Mouse (Mus musculus) forebrain, postnatal 0 days (tissue): ENCODE results near the gene Utp20. TPM values are rescaled to one million over a fixed set of nuclear protein-coding genes. Genes with fewer than 3 reads are reported as not detected.

Experiments used
- ATAC-seq: fragments of 200-750 bp; cut with Nextera tagmentation; 2 replicates; pipeline ENCODE4 v1.8.0; 2017; ENCODE audit warnings: mild to moderate bottlenecking, moderate library complexity
- DNase-seq: peaks from one replicate; pipeline ENCODE4 v3.0.0-alpha.2; 2015
- H3K27ac ChIP-seq: fragments of 300-500 bp; sonication (generic); 2 replicates; pipeline ENCODE4 v1.5.1; 2014; ENCODE audit warnings: low read depth, mild to moderate bottlenecking, antibody characterized with exemption, low read length, moderate library complexity, mixed read lengths
- H3K27me3 ChIP-seq: fragments of 300-500 bp; sonication (generic); 2 replicates; pipeline ENCODE4 v1.6.1; 2014; ENCODE audit warnings: mild to moderate bottlenecking, low read length, mixed read lengths; ENCODE audit not compliant: insufficient read depth
- H3K36me3 ChIP-seq: fragments of 300-500 bp; sonication (generic); 2 replicates; pipeline ENCODE4 v1.6.1; 2014; ENCODE audit warnings: mild to moderate bottlenecking, moderate library complexity; ENCODE audit not compliant: insufficient read depth
- H3K4me1 ChIP-seq: fragments of 300-500 bp; sonication (generic); 2 replicates; pipeline ENCODE4 v1.6.1; 2014; ENCODE audit warnings: antibody characterized with exemption; ENCODE audit not compliant: insufficient read depth
- H3K4me2 ChIP-seq: fragments of 300-500 bp; sonication (generic); 2 replicates; pipeline ENCODE4 v1.6.1; 2014; ENCODE audit warnings: low read depth, mild to moderate bottlenecking, moderate library complexity
- H3K4me3 ChIP-seq: fragments of 300-500 bp; sonication (generic); 2 replicates; pipeline ENCODE4 v1.5.1; 2014; ENCODE audit warnings: low read depth, low read length, mixed read lengths
- H3K9ac ChIP-seq: fragments of 300-500 bp; sonication (generic); 2 replicates; pipeline ENCODE4 v1.6.1; 2014; ENCODE audit warnings: mild to moderate bottlenecking
- H3K9me3 ChIP-seq: fragments of 300-500 bp; sonication (generic); 2 replicates; pipeline ENCODE4 v1.6.1; 2016; ENCODE audit warnings: low read length
- CTCF ChIP-seq: sonication (generic); IDR thresholded peaks from 2 replicates; pipeline ENCODE4 v1.5.1; 2016; ENCODE audit warnings: antibody characterized with exemption, control low read depth, low read depth
- WGBS: fragments of 180-500 bp; shearing (Covaris S2); extraction: QIAGEN DNeasy Blood & Tissue Kit; methylation state at CpG from one replicate; pipeline ENCODE4 v1.1.7; 2014; 5-methylcytosine and 5-hydroxymethylcytosine counted together
- polyA plus RNA-seq: library from polyadenylated mRNA; unstranded; fragments of >200 nt; fragmentation: Nextera tagmentation; extraction: Ambion mirVana; gene quantifications from 2 replicates; pipeline ENCODE4 v1.2.1, GENCODE M21; 2015
- total RNA-seq: library from RNA; depleted of rRNA; stranded (reverse); fragments of >200 nt; gene quantifications from 2 replicates; pipeline ENCODE4 v1.2.3, GENCODE M21; 2014

The Utp20 gene
- total and polyA plus RNA-seq, 2 experiments from 2014 or later, result 4.3 to 18.5 TPM

GRCm38 (mm10) chr10:88815256-88815655, 11.3 kb downstream of the Utp20 start:
- Histone ChIP-seq H3K9ac (no peak overlapping the region), H3K27me3 (no peaks in the 10 kb centered on the region), H3K36me3 (peaks cover 70% of the 10 kb centered on the region), H3K4me3 (no peak overlapping the region), H3K4me2 (no peak overlapping the region), H3K9me3 (no peaks in the 10 kb centered on the region), H3K4me1 (no peaks in the 10 kb centered on the region), H3K27ac (no peak overlapping the region)
- WGBS, result 97% methylated on average over 2 of the region's 2 CpGs
- TF ChIP-seq CTCF, result no peak
- DNase-seq (no peak), ATAC-seq (no peak)

GRCm38 (mm10) chr10:88811704-88812103, 14.9 kb downstream of the Utp20 start:
- no peaks in the 10 kb centered on the region for H3K27me3 ChIP-seq
- no peaks in the 10 kb centered on the region for H3K4me1 ChIP-seq
- no peaks in the 10 kb centered on the region for H3K9me3 ChIP-seq
- H3K9ac ChIP-seq, result no peak overlapping the region
- no peak overlapping the region for H3K4me3 ChIP-seq
- no peak overlapping the region for H3K27ac ChIP-seq
- DNase-seq (no peak), ATAC-seq (no peak)
- 97% methylated on average over 5 of the region's 5 CpGs for WGBS
- no peak overlapping the region for H3K4me2 ChIP-seq
- no peak for TF ChIP-seq CTCF
- peaks cover 78% of the 10 kb centered on the region for H3K36me3 ChIP-seq

GRCm38 (mm10) chr10:88802236-88802635, 24.4 kb downstream of the Utp20 start:
- Histone ChIP-seq H3K9me3 (no peaks in the 10 kb centered on the region), H3K4me2 (no peak overlapping the region), H3K36me3 (peaks cover 53% of the 10 kb centered on the region), H3K4me3 (no peak overlapping the region), H3K27me3 (no peaks in the 10 kb centered on the region), H3K9ac (no peak overlapping the region), H3K27ac (no peak overlapping the region), H3K4me1 (no peaks in the 10 kb centered on the region)
- no peak for TF ChIP-seq CTCF
- ATAC-seq (no peak), DNase-seq (no peak)
- WGBS, result 88% methylated on average over 3 of the region's 3 CpGs

- peaks cover 50% of the 10 kb centered on the region for H3K36me3 ChIP-seq
- ATAC-seq (no peak), DNase-seq (no peak)
- no peaks in the 10 kb centered on the region for H3K9me3 ChIP-seq
- 95% methylated on average over 7 of the region's 7 CpGs for WGBS
- no peaks in the 10 kb centered on the region for H3K4me1 ChIP-seq
- no peak overlapping the region for H3K4me3 ChIP-seq
- no peak overlapping the region for H3K4me2 ChIP-seq
- H3K27ac ChIP-seq, result no peak overlapping the region
- H3K9ac ChIP-seq, result no peak overlapping the region
- no peak for TF ChIP-seq CTCF
- H3K27me3 ChIP-seq, result no peaks in the 10 kb centered on the region
Observed at GRCm38 (mm10) chr10:88799381-88799780, 27.2 kb downstream of the Utp20 start.

GRCm38 (mm10) chr10:88797452-88797851, 29.2 kb downstream of the Utp20 start:
- Histone ChIP-seq H3K4me1 (no peaks in the 10 kb centered on the region), H3K36me3 (peaks cover 53% of the 10 kb centered on the region), H3K27ac (no peak overlapping the region), H3K9me3 (no peaks in the 10 kb centered on the region), H3K4me2 (no peak overlapping the region), H3K27me3 (no peaks in the 10 kb centered on the region), H3K9ac (no peak overlapping the region), H3K4me3 (no peak overlapping the region)
- DNase-seq (no peak), ATAC-seq (no peak)
- no peak for TF ChIP-seq CTCF

GRCm38 (mm10) chr10:88796939-88797338, 29.7 kb downstream of the Utp20 start:
- 93% methylated on average over 4 of the region's 4 CpGs for WGBS
- Histone ChIP-seq H3K27ac (no peak overlapping the region), H3K9me3 (no peaks in the 10 kb centered on the region), H3K4me2 (no peak overlapping the region), H3K4me1 (no peaks in the 10 kb centered on the region), H3K9ac (no peak overlapping the region), H3K27me3 (no peaks in the 10 kb centered on the region), H3K36me3 (peaks cover 56% of the 10 kb centered on the region), H3K4me3 (no peak overlapping the region)
- ATAC-seq, result no peak
- no peak for DNase-seq
- TF ChIP-seq CTCF, result no peak

GRCm38 (mm10) chr10:88795226-88795625, 31.4 kb downstream of the Utp20 start:
- Histone ChIP-seq H3K9me3 (no peaks in the 10 kb centered on the region), H3K27ac (no peak overlapping the region), H3K4me1 (no peaks in the 10 kb centered on the region), H3K36me3 (peaks cover 64% of the 10 kb centered on the region), H3K27me3 (no peaks in the 10 kb centered on the region), H3K9ac (no peak overlapping the region), H3K4me3 (no peak overlapping the region), H3K4me2 (no peak overlapping the region)
- WGBS, result 93% methylated on average over 7 of the region's 7 CpGs
- no peak for TF ChIP-seq CTCF
- no peak for DNase-seq
- no peak for ATAC-seq

- H3K27me3 ChIP-seq, result no peaks in the 10 kb centered on the region
- no peaks in the 10 kb centered on the region for H3K4me1 ChIP-seq
- no peak for DNase-seq
- H3K9ac ChIP-seq, result no peak overlapping the region
- peaks cover 62% of the 10 kb centered on the region for H3K36me3 ChIP-seq
- no peak overlapping the region for H3K4me3 ChIP-seq
- no peak for TF ChIP-seq CTCF
- H3K4me2 ChIP-seq, result no peak overlapping the region
- ATAC-seq, result no peak
- WGBS, result 95% methylated on average over 8 of the region's 8 CpGs
- no peak overlapping the region for H3K27ac ChIP-seq
- H3K9me3 ChIP-seq, result no peaks in the 10 kb centered on the region
Observed at GRCm38 (mm10) chr10:88794606-88795005, 32.0 kb downstream of the Utp20 start.
